Mouse (Mus musculus): ENCODE measurements around the gene Wipi1.

DNA sequence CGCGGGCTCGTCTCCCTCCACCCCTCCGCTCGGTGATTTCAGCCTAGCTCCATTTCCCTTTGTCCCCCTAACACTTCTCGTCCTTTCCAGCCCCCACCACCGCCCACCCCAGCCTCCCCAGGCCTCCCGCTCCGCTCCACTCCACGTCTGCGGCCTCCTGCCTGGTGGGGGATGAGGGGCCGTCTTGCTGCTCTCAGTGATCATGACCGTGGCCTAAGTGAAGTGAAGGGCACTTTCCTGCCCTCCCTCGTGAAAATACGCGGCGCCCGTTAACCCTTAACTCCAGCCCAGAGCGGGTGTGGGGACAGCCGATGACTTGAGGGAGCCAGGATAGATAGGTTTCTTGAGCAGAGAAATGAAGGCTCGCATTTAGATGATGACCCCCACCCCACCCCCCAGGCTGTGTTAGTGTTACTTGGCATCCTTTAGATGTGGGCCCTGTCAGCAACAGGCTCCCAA, 39.8 kb upstream of the Wipi1 start:
- no peak for TF ChIP-seq CTCF (IDR thresholded peaks at IDR 0.05; ENCODE audit: extremely low read depth, insufficient read length, insufficient replicate concordance, low read depth, low read length)
- no peak for TF ChIP-seq POLR2A (IDR thresholded peaks at IDR 0.05; ENCODE audit: low read depth, low read length)
